Mouse (Mus musculus) forebrain, embryonic 15.5 days (tissue): Measurements from ENCODE around the gene Adcy3. TPM values are rescaled to one million over a fixed set of nuclear protein-coding genes. Genes with fewer than 3 reads are reported as not detected.

Experiments used
- ATAC-seq: fragments of 200-750 bp; cut with Nextera tagmentation; replicated peaks from 2 replicates; pipeline ENCODE4 v1.8.0; 2017; ENCODE audit warnings: mild to moderate bottlenecking, moderate TSS enrichment, moderate library complexity
- H3K27ac ChIP-seq: fragments of 300-500 bp; sonication (generic); replicated peaks from 2 replicates; pipeline ENCODE4 v1.5.1; 2015; ENCODE audit warnings: mild to moderate bottlenecking, inconsistent platforms
- H3K27me3 ChIP-seq: fragments of 300-500 bp; sonication (generic); 2 replicates; pipeline ENCODE4 v1.6.1; 2015; ENCODE audit warnings: inconsistent platforms
- H3K36me3 ChIP-seq: fragments of 300-500 bp; sonication (generic); 2 replicates; pipeline ENCODE4 v1.6.1; 2015; ENCODE audit warnings: mild to moderate bottlenecking, inconsistent platforms
- H3K4me1 ChIP-seq: fragments of 300-500 bp; sonication (generic); 2 replicates; pipeline ENCODE4 v1.6.1; 2015; ENCODE audit warnings: inconsistent platforms
- H3K4me2 ChIP-seq: fragments of 300-500 bp; sonication (generic); replicated peaks from 2 replicates; pipeline ENCODE4 v1.6.1; 2015; ENCODE audit warnings: mild to moderate bottlenecking, inconsistent platforms
- H3K4me3 ChIP-seq: fragments of 300-500 bp; sonication (generic); 2 replicates; pipeline ENCODE4 v1.5.1; 2015; ENCODE audit warnings: mild to moderate bottlenecking, inconsistent platforms
- H3K9ac ChIP-seq: fragments of 300-500 bp; sonication (generic); replicated peaks from 2 replicates; pipeline ENCODE4 v1.6.1; 2015; ENCODE audit warnings: mild to moderate bottlenecking, inconsistent platforms
- H3K9me3 ChIP-seq: fragments of 300-500 bp; sonication (generic); 2 replicates; pipeline ENCODE4 v1.6.1; 2016; ENCODE audit warnings: inconsistent platforms
- WGBS: fragments of 180-500 bp; shearing (Covaris S2); methylation state at CpG from one replicate; pipeline ENCODE4 v1.1.7; 2015; ENCODE audit warnings: mixed read lengths; 5-methylcytosine and 5-hydroxymethylcytosine counted together
- polyA plus RNA-seq: library from polyadenylated mRNA; unstranded; fragments of >200 nt; fragmentation: Nextera tagmentation; extraction: Ambion mirVana; gene quantifications from 2 replicates; pipeline ENCODE4 v1.2.1, GENCODE M21; 2015

Adcy3 gene
- polyA plus RNA-seq, 1 experiment from 2014 or later: 13.3 TPM

- H3K4me3 ChIP-seq: no peak overlapping the region
- no peaks in the 10 kb centered on the region for H3K9me3 ChIP-seq
- 0 out of 2 replicates have a peak, but pooled peaks cover 4% of the 10 kb centered on the region for H3K4me1 ChIP-seq
- no peak overlapping the region for H3K4me2 ChIP-seq
- no peak overlapping the region for H3K9ac ChIP-seq
- no peaks in the 10 kb centered on the region for H3K27me3 ChIP-seq
- 84% methylated on average over 3 of the region's 3 CpGs for WGBS
- no peak overlapping the region for H3K27ac ChIP-seq
- no peaks in the 10 kb centered on the region for H3K36me3 ChIP-seq
- no peak for ATAC-seq
Measured at GRCm38 (mm10) chr12:4158179-4158578, 25.3 kb downstream of the Adcy3 start.

DNA sequence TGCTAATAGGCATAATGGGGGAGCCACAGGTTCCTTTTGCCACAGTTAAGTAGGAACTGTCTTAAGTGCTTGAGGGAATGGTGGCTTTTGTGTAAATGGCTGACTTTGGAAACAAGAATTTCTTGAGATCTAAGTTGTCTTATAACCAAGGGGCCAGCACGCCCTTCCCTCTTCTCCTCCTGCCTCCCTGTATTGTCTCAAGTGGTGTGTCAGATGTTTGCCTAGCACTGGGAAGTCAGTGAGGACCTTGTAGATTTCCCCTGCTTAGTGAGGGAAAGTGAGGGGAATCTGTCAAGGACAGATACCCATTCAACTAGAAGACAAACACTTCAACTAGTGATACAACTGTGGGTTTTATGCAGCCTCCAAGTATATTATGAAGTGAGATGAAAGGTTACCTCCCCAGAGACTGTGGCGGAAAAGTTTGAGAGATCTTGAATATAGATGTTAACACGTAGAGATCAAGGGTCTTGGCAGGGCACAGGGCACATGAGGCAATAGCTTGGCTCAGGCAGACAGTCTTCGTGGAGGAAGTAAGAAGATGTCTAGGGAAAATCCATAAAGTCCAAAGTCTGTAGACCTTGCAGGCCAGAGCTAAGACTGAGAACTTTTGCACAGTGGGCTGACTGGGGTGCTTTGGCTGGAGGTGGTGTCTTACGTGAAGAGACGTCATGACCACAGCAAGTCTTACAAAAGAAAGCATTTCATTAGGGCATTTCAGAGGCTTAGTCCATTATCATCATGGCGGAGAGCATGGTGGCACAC lies 26.1 kb downstream of the Adcy3 start:
- no peak for ATAC-seq
- no peak overlapping the region for H3K4me2 ChIP-seq
- 93% methylated on average over 7 of the region's 7 CpGs for WGBS

GRCm38 (mm10) chr12:4160322-4160721 lies 27.4 kb downstream of the Adcy3 start:
- H3K9me3 ChIP-seq: no peaks in the 10 kb centered on the region
- no peak overlapping the region for H3K4me3 ChIP-seq
- no peak for ATAC-seq
- 76% methylated on average over 7 of the region's 7 CpGs for WGBS
- H3K9ac ChIP-seq: no peak overlapping the region
- H3K27ac ChIP-seq: no peak overlapping the region
- H3K4me1 ChIP-seq: 0 out of 2 replicates have a peak, but pooled peaks cover 4% of the 10 kb centered on the region
- no peak overlapping the region for H3K4me2 ChIP-seq
- no peaks in the 10 kb centered on the region for H3K36me3 ChIP-seq
- H3K27me3 ChIP-seq: no peaks in the 10 kb centered on the region

More for the DNA sequence above, 26.1 kb downstream of the Adcy3 start:
- Histone ChIP-seq H3K9ac (no peak overlapping the region), H3K27me3 (no peaks in the 10 kb centered on the region), H3K27ac (no peak overlapping the region), H3K36me3 (no peaks in the 10 kb centered on the region), H3K4me3 (no peak overlapping the region), H3K4me1 (0 out of 2 replicates have a peak, but pooled peaks cover 4% of the 10 kb centered on the region), H3K9me3 (no peaks in the 10 kb centered on the region)

DNA sequence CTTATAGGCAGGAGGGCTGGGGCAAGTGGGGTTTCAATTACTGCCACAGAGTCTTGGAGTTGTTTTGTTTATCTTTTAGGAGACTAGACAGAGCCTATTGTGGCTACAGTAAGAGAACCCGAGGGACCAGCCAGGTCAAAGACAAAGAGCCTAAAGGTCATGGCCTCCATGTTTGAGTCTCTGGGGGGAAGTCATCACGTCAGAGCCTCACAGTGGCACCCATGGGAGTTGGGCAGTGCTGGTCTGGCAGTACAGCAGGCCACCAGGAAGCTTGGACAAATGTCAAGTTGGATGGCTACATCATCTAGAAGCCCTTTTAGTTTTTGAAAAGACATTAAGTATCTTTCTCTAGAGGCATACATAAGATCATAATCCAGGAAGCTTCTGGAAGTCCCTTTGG lies 30.0 kb downstream of the Adcy3 start:
- 35% methylated on average over 2 of the region's 2 CpGs for WGBS
- Histone ChIP-seq H3K4me2 (no peak overlapping the region), H3K27ac (no peak overlapping the region)

GRCm38 (mm10) chr12:4166970-4167369 lies 34.1 kb downstream of the Adcy3 start:
- peaks cover 6% of the 10 kb centered on the region; the same call in 1 of the 2 replicates for H3K4me1 ChIP-seq
- no peak overlapping the region for H3K4me2 ChIP-seq
- no peak overlapping the region for H3K9ac ChIP-seq
- H3K4me3 ChIP-seq: no peak overlapping the region
- 71% methylated on average over 3 of the region's 3 CpGs for WGBS
- no peak for ATAC-seq
- no peaks in the 10 kb centered on the region for H3K27me3 ChIP-seq
- no peaks in the 10 kb centered on the region for H3K36me3 ChIP-seq
- H3K9me3 ChIP-seq: no peaks in the 10 kb centered on the region
- no peak overlapping the region for H3K27ac ChIP-seq

More for the DNA sequence above, 30.0 kb downstream of the Adcy3 start:
- ATAC-seq: no peak
- no peak overlapping the region for H3K4me3 ChIP-seq
- H3K9ac ChIP-seq: no peak overlapping the region
- H3K36me3 ChIP-seq: no peaks in the 10 kb centered on the region
- H3K4me1 ChIP-seq: no peaks in the 10 kb centered on the region
- H3K9me3 ChIP-seq: no peaks in the 10 kb centered on the region
- H3K27me3 ChIP-seq: no peaks in the 10 kb centered on the region

GRCm38 (mm10) chr12:4169058-4169457 lies 36.2 kb downstream of the Adcy3 start:
- Histone ChIP-seq H3K27ac (no peak overlapping the region), H3K9ac (no peak overlapping the region), H3K4me3 (no peak overlapping the region), H3K9me3 (no peaks in the 10 kb centered on the region), H3K36me3 (no peaks in the 10 kb centered on the region), H3K27me3 (no peaks in the 10 kb centered on the region), H3K4me2 (no peak overlapping the region), H3K4me1 (peaks cover 6% of the 10 kb centered on the region; the same call in 1 of the 2 replicates)
- WGBS: 100% methylated on average over 1 of the region's 1 CpGs
- 0 out of 2 replicates have a peak, but pooled peaks have one; percentile 41 for ATAC-seq

DNA sequence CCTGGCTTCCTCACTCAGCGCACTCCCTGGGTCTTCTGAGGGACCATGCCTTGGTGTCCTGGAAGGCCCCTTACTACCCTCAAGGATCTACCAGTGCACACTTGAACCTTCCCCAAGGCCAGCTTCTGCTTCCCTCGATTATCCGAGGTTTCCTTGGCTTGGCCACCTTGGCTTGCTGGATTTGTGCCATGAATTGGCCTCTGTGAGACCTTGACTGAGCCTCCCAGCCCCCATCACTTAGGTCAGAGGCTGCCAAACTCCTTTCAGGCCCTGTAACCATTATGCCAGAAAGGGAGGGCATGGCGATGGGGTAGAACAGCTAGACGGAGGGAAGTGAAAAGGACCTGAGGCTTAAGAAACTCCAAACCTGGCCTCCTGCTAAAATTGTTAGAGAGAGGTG lies 36.7 kb downstream of the Adcy3 start:
- H3K4me2 ChIP-seq: no peak overlapping the region
- H3K27me3 ChIP-seq: no peaks in the 10 kb centered on the region
- H3K36me3 ChIP-seq: no peaks in the 10 kb centered on the region
- peaks cover 6% of the 10 kb centered on the region; the same call in 1 of the 2 replicates for H3K4me1 ChIP-seq
- no peak overlapping the region for H3K9ac ChIP-seq
- 55% methylated on average over 5 of the region's 5 CpGs for WGBS
- H3K27ac ChIP-seq: no peak overlapping the region
- no peaks in the 10 kb centered on the region for H3K9me3 ChIP-seq
- ATAC-seq: no peak
- no peak overlapping the region for H3K4me3 ChIP-seq

DNA sequence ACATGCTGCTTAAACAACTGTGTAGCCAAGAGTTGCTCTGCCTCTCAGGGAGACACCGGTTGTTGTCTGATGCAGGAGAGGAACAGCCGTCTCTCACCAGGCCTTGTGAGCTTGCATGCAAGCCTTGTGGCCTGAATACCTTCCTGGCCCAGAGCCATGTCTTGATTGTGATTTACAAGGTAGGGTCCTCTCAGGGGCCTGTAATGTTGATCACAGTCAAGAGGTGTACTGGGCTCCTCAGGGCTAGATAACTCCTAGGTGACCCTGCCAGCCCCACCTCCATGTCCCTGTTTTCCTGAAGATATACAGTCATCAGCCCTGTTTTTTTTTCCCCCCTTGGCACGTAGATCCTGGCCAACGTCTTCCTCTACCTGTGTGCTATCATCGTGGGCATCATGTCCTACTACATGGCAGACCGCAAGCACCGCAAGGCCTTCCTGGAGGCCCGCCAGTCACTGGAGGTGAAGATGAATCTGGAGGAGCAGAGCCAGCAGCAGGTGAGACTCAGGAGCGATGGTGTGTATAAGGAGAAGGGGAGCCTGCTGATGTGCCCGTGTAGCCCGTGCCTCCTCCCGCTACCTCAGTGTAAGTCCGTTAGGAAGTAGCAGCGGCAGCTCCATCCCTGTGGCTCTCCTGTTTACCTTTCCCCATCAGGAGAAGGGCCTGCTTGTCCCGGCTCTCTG lies 40.3 kb downstream of the Adcy3 start:
- H3K36me3 ChIP-seq: no peaks in the 10 kb centered on the region
- H3K27me3 ChIP-seq: no peaks in the 10 kb centered on the region
- no peak overlapping the region for H3K4me3 ChIP-seq
- H3K4me2 ChIP-seq: no peak overlapping the region
- H3K9ac ChIP-seq: no peak overlapping the region
- 86% methylated on average over 15 of the region's 15 CpGs for WGBS
- H3K27ac ChIP-seq: no peak overlapping the region
- no peak for ATAC-seq
- peaks cover 6% of the 10 kb centered on the region; the same call in 1 of the 2 replicates for H3K4me1 ChIP-seq
- H3K9me3 ChIP-seq: no peaks in the 10 kb centered on the region

DNA sequence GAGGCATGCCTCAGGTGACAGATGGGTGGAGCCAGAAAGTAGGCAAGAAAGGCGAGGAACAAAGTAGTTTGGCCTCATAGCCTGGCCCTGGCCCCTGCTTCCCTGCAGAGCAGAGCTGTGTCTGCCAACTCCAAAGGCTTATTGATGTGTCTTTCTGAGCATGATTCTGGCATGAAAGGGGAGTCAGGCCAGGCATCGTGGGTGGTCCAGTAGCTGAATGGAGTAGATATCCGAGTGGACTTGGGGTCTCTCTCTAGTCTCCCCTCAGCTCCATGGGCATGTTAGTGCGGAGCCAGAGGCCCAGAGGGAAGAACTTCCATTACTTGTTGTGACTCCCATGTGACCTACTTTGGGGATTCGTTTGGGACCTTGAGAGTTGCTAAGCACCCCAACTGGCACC lies 45.9 kb downstream of the Adcy3 start:
- H3K27ac ChIP-seq: no peak overlapping the region
- no peak overlapping the region for H3K4me2 ChIP-seq
- 28% methylated on average over 5 of the region's 5 CpGs for WGBS
- no peaks in the 10 kb centered on the region for H3K4me1 ChIP-seq
- no peaks in the 10 kb centered on the region for H3K27me3 ChIP-seq
- ATAC-seq: no peak
- H3K9ac ChIP-seq: no peak overlapping the region
- no peaks in the 10 kb centered on the region for H3K36me3 ChIP-seq
- no peaks in the 10 kb centered on the region for H3K9me3 ChIP-seq
- no peak overlapping the region for H3K4me3 ChIP-seq

- Histone ChIP-seq H3K9me3 (no peaks in the 10 kb centered on the region), H3K36me3 (no peaks in the 10 kb centered on the region), H3K4me2 (no peak overlapping the region), H3K4me1 (no peaks in the 10 kb centered on the region), H3K27me3 (no peaks in the 10 kb centered on the region), H3K27ac (no peak overlapping the region), H3K4me3 (no peak overlapping the region), H3K9ac (no peak overlapping the region)
- ATAC-seq: no peak
- WGBS: 87% methylated on average over 6 of the region's 6 CpGs
Measured at GRCm38 (mm10) chr12:4179671-4180233, 46.8 kb downstream of the Adcy3 start.

DNA sequence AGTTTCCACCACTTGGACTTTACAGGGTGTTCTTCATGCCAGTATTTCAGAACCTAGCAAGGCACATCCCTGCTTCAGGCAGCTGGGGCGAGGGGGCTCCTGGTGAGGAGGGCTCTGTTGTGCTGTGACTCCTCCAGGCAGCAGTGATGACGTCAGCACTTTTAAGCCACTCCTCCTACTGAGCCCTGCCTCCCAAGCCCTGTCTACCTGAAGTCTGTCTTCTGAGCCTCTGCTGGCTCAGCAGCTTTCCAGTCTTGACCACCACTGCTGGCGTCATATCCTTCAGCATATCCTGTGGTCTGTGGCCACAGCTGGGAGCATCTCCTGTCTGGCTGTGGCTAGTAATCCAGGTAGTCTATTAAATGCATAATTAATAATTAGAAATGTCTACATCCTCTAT lies 47.6 kb downstream of the Adcy3 start:
- H3K9me3 ChIP-seq: no peaks in the 10 kb centered on the region
- no peaks in the 10 kb centered on the region for H3K4me1 ChIP-seq
- H3K9ac ChIP-seq: no peak overlapping the region
- H3K27me3 ChIP-seq: no peaks in the 10 kb centered on the region
- WGBS: 55% methylated on average over 3 of the region's 3 CpGs
- H3K27ac ChIP-seq: no peak overlapping the region
- no peak for ATAC-seq
- H3K36me3 ChIP-seq: no peaks in the 10 kb centered on the region
- H3K4me2 ChIP-seq: no peak overlapping the region
- no peak overlapping the region for H3K4me3 ChIP-seq

DNA sequence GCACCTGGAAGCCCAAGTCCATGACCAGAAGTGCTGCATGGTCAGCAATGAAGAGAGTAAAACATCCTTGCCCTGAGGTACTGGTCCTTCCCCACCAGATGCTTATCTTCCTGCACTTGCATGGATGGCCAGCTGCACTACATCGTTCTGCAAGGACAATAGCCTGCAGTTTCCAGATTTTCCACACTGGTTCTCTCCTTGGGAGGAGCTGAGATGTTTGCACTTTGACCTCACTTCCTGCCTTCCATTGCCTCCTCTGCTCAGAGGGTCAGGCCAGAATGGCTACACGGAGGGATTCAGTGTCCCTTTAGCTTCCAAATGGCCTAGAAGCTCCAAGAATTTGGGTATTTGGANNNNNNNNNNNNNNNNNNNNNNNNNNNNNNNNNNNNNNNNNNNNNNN lies 51.7 kb downstream of the Adcy3 start:
- Histone ChIP-seq H3K9ac (no peak overlapping the region), H3K27ac (no peak overlapping the region), H3K4me1 (no peaks in the 10 kb centered on the region), H3K9me3 (no peaks in the 10 kb centered on the region), H3K36me3 (no peaks in the 10 kb centered on the region), H3K4me3 (no peak overlapping the region), H3K4me2 (no peak overlapping the region), H3K27me3 (no peaks in the 10 kb centered on the region)
- no peak for ATAC-seq
- WGBS: 87% methylated on average over 2 of the region's 2 CpGs
